Mouse (Mus musculus) limb, embryonic 15.5 days (tissue): ENCODE results near the gene Anxa2. TPM values are rescaled to one million over a fixed set of nuclear protein-coding genes. Genes with fewer than 3 reads are reported as not detected.

Experiments used
- ATAC-seq: fragments of 200-750 bp; cut with Nextera tagmentation; 2 replicates; pipeline ENCODE4 v1.8.0; 2017; ENCODE audit warnings: low read depth, moderate TSS enrichment; ENCODE audit not compliant: insufficient number of reproducible peaks, low FRiP score, low TSS enrichment
- H3K27ac ChIP-seq: fragments of 300-500 bp; sonication (generic); 2 replicates; pipeline ENCODE4 v1.5.1; 2015; ENCODE audit warnings: moderate library complexity, mild to moderate bottlenecking, inconsistent platforms
- H3K27me3 ChIP-seq: fragments of 300-500 bp; sonication (generic); 2 replicates; pipeline ENCODE4 v1.6.1; 2015; ENCODE audit warnings: inconsistent platforms
- H3K36me3 ChIP-seq: fragments of 300-500 bp; sonication (generic); 2 replicates; pipeline ENCODE4 v1.6.1; 2015; ENCODE audit warnings: inconsistent platforms
- H3K4me1 ChIP-seq: fragments of 300-500 bp; sonication (generic); 2 replicates; pipeline ENCODE4 v1.6.1; 2015; ENCODE audit warnings: inconsistent platforms
- H3K4me2 ChIP-seq: fragments of 300-500 bp; sonication (generic); 2 replicates; pipeline ENCODE4 v1.6.1; 2015; ENCODE audit warnings: mild to moderate bottlenecking, inconsistent platforms
- H3K4me3 ChIP-seq: fragments of 300-500 bp; sonication (generic); 2 replicates; pipeline ENCODE4 v1.5.1; 2015; ENCODE audit warnings: mild to moderate bottlenecking, inconsistent platforms
- H3K9ac ChIP-seq: fragments of 300-500 bp; sonication (generic); 2 replicates; pipeline ENCODE4 v1.6.1; 2015; ENCODE audit warnings: inconsistent platforms
- H3K9me3 ChIP-seq: fragments of 300-500 bp; sonication (generic); 2 replicates; pipeline ENCODE4 v1.6.1; 2016; ENCODE audit warnings: inconsistent platforms
- WGBS: fragments of 180-500 bp; shearing (Covaris S2); methylation state at CpG from one replicate; pipeline ENCODE4 v1.1.7; 2015; 5-methylcytosine and 5-hydroxymethylcytosine counted together
- polyA plus RNA-seq: library from polyadenylated mRNA; unstranded; fragments of >200 nt; fragmentation: Nextera tagmentation; extraction: Ambion mirVana; gene quantifications from 2 replicates; pipeline ENCODE4 v1.2.1, GENCODE M21; 2015

The Anxa2 gene
- polyA plus RNA-seq, 1 experiment from 2014 or later: 1,913 TPM

GRCm38 (mm10) chr9:69486140-69486539 lies 32.7 kb downstream of the Anxa2 start:
- H3K4me2 ChIP-seq: no peak overlapping the region
- H3K9ac ChIP-seq: no peak overlapping the region
- no peak overlapping the region for H3K27ac ChIP-seq
- H3K9me3 ChIP-seq: no peaks in the 10 kb centered on the region
- H3K4me3 ChIP-seq: no peak overlapping the region
- ATAC-seq: no peak
- WGBS: 57% methylated on average over 8 of the region's 8 CpGs
- peaks cover 96% of the 10 kb centered on the region for H3K36me3 ChIP-seq
- H3K27me3 ChIP-seq: no peaks in the 10 kb centered on the region
- no peaks in the 10 kb centered on the region for H3K4me1 ChIP-seq

- H3K9ac ChIP-seq: no peak overlapping the region
- WGBS: 56% methylated on average over 8 of the region's 8 CpGs
- no peaks in the 10 kb centered on the region for H3K9me3 ChIP-seq
- no peak overlapping the region for H3K4me3 ChIP-seq
- peaks cover 99% of the 10 kb centered on the region for H3K36me3 ChIP-seq
- H3K27me3 ChIP-seq: no peaks in the 10 kb centered on the region
- H3K4me1 ChIP-seq: no peaks in the 10 kb centered on the region
- no peak for ATAC-seq
- no peak overlapping the region for H3K4me2 ChIP-seq
- H3K27ac ChIP-seq: no peak overlapping the region
These were observed 35.1 kb downstream of the Anxa2 start for GRCm38 (mm10) chr9:69488510-69488909.

- Histone ChIP-seq H3K36me3 (peaks cover 96% of the 10 kb centered on the region), H3K27me3 (no peaks in the 10 kb centered on the region), H3K27ac (no peak overlapping the region), H3K4me3 (no peak overlapping the region), H3K4me2 (no peak overlapping the region), H3K9ac (no peak overlapping the region), H3K9me3 (no peaks in the 10 kb centered on the region), H3K4me1 (no peaks in the 10 kb centered on the region)
- no peak for ATAC-seq
- WGBS: 35% methylated on average over 5 of the region's 5 CpGs
These were observed 35.6 kb downstream of the Anxa2 start for GRCm38 (mm10) chr9:69488972-69489371.

- Histone ChIP-seq H3K27me3 (no peaks in the 10 kb centered on the region), H3K4me1 (no peaks in the 10 kb centered on the region), H3K9ac (no peak overlapping the region), H3K4me2 (no peak overlapping the region), H3K9me3 (no peaks in the 10 kb centered on the region), H3K36me3 (peaks cover 58% of the 10 kb centered on the region), H3K27ac (no peak overlapping the region), H3K4me3 (no peak overlapping the region)
- WGBS: 99% methylated on average over 6 of the region's 6 CpGs
- no peak for ATAC-seq
These were observed 39.4 kb downstream of the Anxa2 start for GRCm38 (mm10) chr9:69492809-69493208.

GRCm38 (mm10) chr9:69502504-69502903 lies 49.1 kb downstream of the Anxa2 start:
- 29% methylated on average over 6 of the region's 6 CpGs for WGBS
- Histone ChIP-seq H3K27ac (no peak overlapping the region), H3K4me1 (peaks cover 8% of the 10 kb centered on the region; the same call in 1 of the 2 replicates), H3K9me3 (no peaks in the 10 kb centered on the region), H3K4me3 (no peak overlapping the region), H3K4me2 (no peak overlapping the region), H3K36me3 (no peaks in the 10 kb centered on the region), H3K9ac (no peak overlapping the region), H3K27me3 (peaks cover 15% of the 10 kb centered on the region)
- no peak for ATAC-seq

GRCm38 (mm10) chr9:69505611-69506010 lies 52.2 kb downstream of the Anxa2 start:
- no peak for ATAC-seq
- H3K36me3 ChIP-seq: no peaks in the 10 kb centered on the region
- H3K4me1 ChIP-seq: peaks cover 9% of the 10 kb centered on the region; the same call in 1 of the 2 replicates
- H3K4me3 ChIP-seq: no peak overlapping the region
- H3K27ac ChIP-seq: no peak overlapping the region
- H3K4me2 ChIP-seq: no peak overlapping the region
- H3K27me3 ChIP-seq: peaks cover 18% of the 10 kb centered on the region
- H3K9ac ChIP-seq: no peak overlapping the region
- WGBS: 5% methylated on average over 7 of the region's 7 CpGs
- no peaks in the 10 kb centered on the region for H3K9me3 ChIP-seq

GRCm38 (mm10) chr9:69507206-69507605 lies 53.8 kb downstream of the Anxa2 start:
- WGBS: 22% methylated on average over 11 of the region's 11 CpGs
- peaks cover 9% of the 10 kb centered on the region; the same call in 1 of the 2 replicates for H3K4me1 ChIP-seq
- H3K9me3 ChIP-seq: no peaks in the 10 kb centered on the region
- peak overlapping the region; percentile 17 for H3K4me2 ChIP-seq
- no peak for ATAC-seq
- no peak overlapping the region for H3K4me3 ChIP-seq
- H3K9ac ChIP-seq: no peak overlapping the region
- H3K36me3 ChIP-seq: no peaks in the 10 kb centered on the region
- H3K27me3 ChIP-seq: peaks cover 18% of the 10 kb centered on the region
- no peak overlapping the region for H3K27ac ChIP-seq

- 62% methylated on average over 8 of the region's 8 CpGs for WGBS
- H3K4me3 ChIP-seq: no peak overlapping the region
- no peak overlapping the region for H3K4me2 ChIP-seq
- H3K9me3 ChIP-seq: no peaks in the 10 kb centered on the region
- peaks cover 16% of the 10 kb centered on the region for H3K27me3 ChIP-seq
- H3K9ac ChIP-seq: no peak overlapping the region
- no peaks in the 10 kb centered on the region for H3K36me3 ChIP-seq
- no peak overlapping the region for H3K27ac ChIP-seq
- no peak for ATAC-seq
- H3K4me1 ChIP-seq: peaks cover 9% of the 10 kb centered on the region; the same call in 1 of the 2 replicates
These were observed 54.6 kb downstream of the Anxa2 start for GRCm38 (mm10) chr9:69508016-69508415.

- Histone ChIP-seq H3K4me2 (no peak overlapping the region), H3K9me3 (no peaks in the 10 kb centered on the region), H3K4me3 (no peak overlapping the region), H3K4me1 (peaks cover 6% of the 10 kb centered on the region; the same call in 1 of the 2 replicates), H3K27ac (no peak overlapping the region), H3K27me3 (peaks cover 3% of the 10 kb centered on the region; the same call in 1 of the 2 replicates), H3K9ac (no peak overlapping the region), H3K36me3 (no peaks in the 10 kb centered on the region)
- no peak for ATAC-seq
- WGBS: 48% methylated on average over 11 of the region's 11 CpGs
These were observed 58.6 kb downstream of the Anxa2 start for GRCm38 (mm10) chr9:69511881-69512590.

- ATAC-seq: no peak
- WGBS: 94% methylated on average over 1 of the region's 1 CpGs
- Histone ChIP-seq H3K4me1 (peaks cover 4% of the 10 kb centered on the region; the same call in 1 of the 2 replicates), H3K9me3 (no peaks in the 10 kb centered on the region), H3K4me3 (no peak overlapping the region), H3K27me3 (peaks cover 3% of the 10 kb centered on the region; the same call in 1 of the 2 replicates), H3K27ac (no peak overlapping the region), H3K9ac (no peak overlapping the region), H3K36me3 (no peaks in the 10 kb centered on the region), H3K4me2 (no peak overlapping the region)
These were observed 59.3 kb downstream of the Anxa2 start for GRCm38 (mm10) chr9:69512726-69513125.

- Histone ChIP-seq H3K9ac (no peak overlapping the region), H3K4me1 (peaks cover 5% of the 10 kb centered on the region; the same call in 1 of the 2 replicates), H3K4me3 (no peak overlapping the region), H3K9me3 (no peaks in the 10 kb centered on the region), H3K36me3 (no peaks in the 10 kb centered on the region), H3K27me3 (no peaks in the 10 kb centered on the region), H3K27ac (no peak overlapping the region), H3K4me2 (no peak overlapping the region)
- no peak for ATAC-seq
- 65% methylated on average over 8 of the region's 8 CpGs for WGBS
These were observed 60.8 kb downstream of the Anxa2 start for GRCm38 (mm10) chr9:69514206-69514605.

GRCm38 (mm10) chr9:69515416-69515815 lies 62.0 kb downstream of the Anxa2 start:
- Histone ChIP-seq H3K36me3 (no peaks in the 10 kb centered on the region), H3K27me3 (no peaks in the 10 kb centered on the region), H3K27ac (no peak overlapping the region), H3K9me3 (no peaks in the 10 kb centered on the region), H3K4me1 (peaks cover 5% of the 10 kb centered on the region; the same call in 1 of the 2 replicates), H3K4me2 (no peak overlapping the region), H3K9ac (no peak overlapping the region), H3K4me3 (no peak overlapping the region)
- no peak for ATAC-seq
- 92% methylated on average over 7 of the region's 7 CpGs for WGBS
